Mouse (Mus musculus) heart, postnatal 0 days (tissue): ENCODE measurements around the gene Pcolce.

Source experiments
- CTCF ChIP-seq: IDR thresholded peaks from 2 replicates; pipeline ENCODE4 v1.5.1; 2016; ENCODE audit warnings: antibody characterized with exemption, control low read depth, low read depth
- EP300 ChIP-seq: IDR thresholded peaks from 2 replicates; pipeline ENCODE4 v1.6.1; 2016; ENCODE audit warnings: antibody characterized with exemption, low read depth

DNA sequence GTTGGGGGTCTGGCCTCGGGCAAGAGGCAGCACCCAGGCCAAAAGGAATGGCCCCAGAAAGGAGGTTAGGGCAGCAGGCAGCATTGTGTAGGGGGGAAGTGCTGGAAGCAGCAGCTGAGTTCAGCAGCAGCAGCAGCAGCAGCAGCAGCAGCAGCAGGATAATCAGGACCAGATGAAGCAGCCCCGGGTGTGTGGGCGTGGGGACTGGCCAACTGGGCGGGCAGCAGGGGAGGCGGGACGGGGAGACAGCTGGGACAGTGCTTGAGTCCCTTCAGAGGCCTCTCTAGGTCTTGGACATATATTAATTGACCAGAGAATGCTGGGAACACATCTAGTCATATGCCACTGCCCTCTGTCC lies 2.4 kb downstream of the Pcolce start:
- no peak for TF ChIP-seq CTCF
- TF ChIP-seq EP300, result no peak
